Mouse (Mus musculus) midbrain, embryonic 14.5 days (tissue): Measurements from ENCODE around the gene Psmd7. TPM values are rescaled to one million over a fixed set of nuclear protein-coding genes. Genes with fewer than 3 reads are reported as not detected.
"Not testable (repeated sequence)": the region's sequence is repeated elsewhere in the genome, so short reads cannot be mapped to it uniquely, and the experiment has no call there.

ENCODE experiments used
- ATAC-seq: fragments of 200-750 bp; cut with Nextera tagmentation; 2 replicates; pipeline ENCODE4 v1.8.0; 2017; ENCODE audit warnings: moderate number of reproducible peaks, moderate library complexity; ENCODE audit not compliant: low FRiP score, low TSS enrichment
- DNase-seq: peaks from one replicate; pipeline ENCODE4 v3.0.0-alpha.2; 2015
- H3K27ac ChIP-seq: fragments of 300-500 bp; sonication (generic); replicated peaks from 2 replicates; pipeline ENCODE4 v1.5.1; 2014; ENCODE audit warnings: mild to moderate bottlenecking, low read depth, low read length, moderate library complexity
- H3K27me3 ChIP-seq: fragments of 300-500 bp; sonication (generic); 2 replicates; pipeline ENCODE4 v1.6.1; 2014; ENCODE audit warnings: low read length, control low read depth, mixed read lengths; ENCODE audit not compliant: control insufficient read depth, insufficient read depth
- H3K36me3 ChIP-seq: fragments of 300-500 bp; sonication (generic); 2 replicates; pipeline ENCODE4 v1.6.1; 2014; ENCODE audit warnings: low read length, control low read depth; ENCODE audit not compliant: control insufficient read depth, insufficient read depth
- H3K4me1 ChIP-seq: fragments of 300-500 bp; sonication (generic); 2 replicates; pipeline ENCODE4 v1.6.1; 2014; ENCODE audit warnings: mild to moderate bottlenecking, antibody characterized with exemption, low read length, control low read depth; ENCODE audit not compliant: control insufficient read depth, insufficient read depth
- H3K4me2 ChIP-seq: fragments of 300-500 bp; sonication (generic); 2 replicates; pipeline ENCODE4 v1.6.1; 2014; ENCODE audit warnings: mild to moderate bottlenecking, low read length, moderate library complexity
- H3K4me3 ChIP-seq: fragments of 300-500 bp; sonication (generic); replicated peaks from 2 replicates; pipeline ENCODE4 v1.5.1; 2014; ENCODE audit warnings: low read depth, low read length
- H3K9ac ChIP-seq: fragments of 300-500 bp; sonication (generic); replicated peaks from 2 replicates; pipeline ENCODE4 v1.6.1; 2014; ENCODE audit warnings: mild to moderate bottlenecking, low read length, moderate library complexity
- H3K9me3 ChIP-seq: fragments of 300-500 bp; sonication (generic); 2 replicates; pipeline ENCODE4 v1.6.1; 2016; ENCODE audit warnings: low read length, control low read depth, mixed read lengths; ENCODE audit not compliant: control insufficient read depth
- WGBS: fragments of 180-500 bp; shearing (Covaris S2); extraction: QIAGEN DNeasy Blood & Tissue Kit; methylation state at CpG from one replicate; pipeline ENCODE4 v1.1.7; 2014; 5-methylcytosine and 5-hydroxymethylcytosine counted together
- polyA plus RNA-seq: library from polyadenylated mRNA; unstranded; fragments of >200 nt; fragmentation: Nextera tagmentation; extraction: Ambion mirVana; gene quantifications from 2 replicates; pipeline ENCODE4 v1.2.1, GENCODE M21; 2014

The Psmd7 gene
- polyA plus RNA-seq, result 233 and 237 TPM in 2 replicates

- peak within 1 kb of the TSS; percentile 89 for H3K27ac ChIP-seq
- H3K9me3 ChIP-seq, result no peaks in the 10 kb centered on the region
- peaks cover 4% of the 10 kb centered on the region; the same call in 1 of the 2 replicates for H3K4me1 ChIP-seq
- no peaks in the 10 kb centered on the region for H3K27me3 ChIP-seq
- peaks cover 26% of the 10 kb centered on the region for H3K36me3 ChIP-seq
- peak within 1 kb of the TSS; percentile 92 for H3K9ac ChIP-seq
- peak; percentile 95 for ATAC-seq
- H3K4me2 ChIP-seq, result peak within 1 kb of the TSS; percentile 90
- peak; percentile 98 for DNase-seq
- peak within 1 kb of the TSS; percentile 93 for H3K4me3 ChIP-seq
- 2% methylated on average over 65 of the region's 65 CpGs for WGBS
Measured at GRCm38 (mm10) chr8:107587995-107588780, at the start of gene Psmd7. Gene Psmd7, minus strand, starts transcription at chr8:107588464.

GRCm38 (mm10) chr8:107633734-107634133, 45.5 kb upstream of the Psmd7 start:
- 94% methylated on average over 2 of the region's 2 CpGs for WGBS

GRCm38 (mm10) chr8:107629701-107630100, 41.4 kb upstream of the Psmd7 start:
- no peak overlapping the region for H3K4me2 ChIP-seq
- no peaks in the 10 kb centered on the region for H3K36me3 ChIP-seq
- no peaks in the 10 kb centered on the region for H3K9me3 ChIP-seq
- ATAC-seq (no peak), DNase-seq (no peak)
- 55% methylated on average over 11 of the region's 11 CpGs for WGBS
- no peak overlapping the region for H3K27ac ChIP-seq
- no peaks in the 10 kb centered on the region for H3K4me1 ChIP-seq
- no peak overlapping the region for H3K4me3 ChIP-seq
- no peak overlapping the region for H3K9ac ChIP-seq
- H3K27me3 ChIP-seq, result no peaks in the 10 kb centered on the region

More at GRCm38 (mm10) chr8:107633734-107634133, 45.5 kb upstream of the Psmd7 start:
- Histone ChIP-seq H3K9me3 (no peaks in the 10 kb centered on the region), H3K27ac (no peak overlapping the region), H3K4me3 (no peak overlapping the region), H3K4me2 (no peak overlapping the region), H3K27me3 (no peaks in the 10 kb centered on the region), H3K36me3 (no peaks in the 10 kb centered on the region), H3K9ac (no peak overlapping the region), H3K4me1 (no peaks in the 10 kb centered on the region)
- ATAC-seq (no peak), DNase-seq (no peak)

DNA sequence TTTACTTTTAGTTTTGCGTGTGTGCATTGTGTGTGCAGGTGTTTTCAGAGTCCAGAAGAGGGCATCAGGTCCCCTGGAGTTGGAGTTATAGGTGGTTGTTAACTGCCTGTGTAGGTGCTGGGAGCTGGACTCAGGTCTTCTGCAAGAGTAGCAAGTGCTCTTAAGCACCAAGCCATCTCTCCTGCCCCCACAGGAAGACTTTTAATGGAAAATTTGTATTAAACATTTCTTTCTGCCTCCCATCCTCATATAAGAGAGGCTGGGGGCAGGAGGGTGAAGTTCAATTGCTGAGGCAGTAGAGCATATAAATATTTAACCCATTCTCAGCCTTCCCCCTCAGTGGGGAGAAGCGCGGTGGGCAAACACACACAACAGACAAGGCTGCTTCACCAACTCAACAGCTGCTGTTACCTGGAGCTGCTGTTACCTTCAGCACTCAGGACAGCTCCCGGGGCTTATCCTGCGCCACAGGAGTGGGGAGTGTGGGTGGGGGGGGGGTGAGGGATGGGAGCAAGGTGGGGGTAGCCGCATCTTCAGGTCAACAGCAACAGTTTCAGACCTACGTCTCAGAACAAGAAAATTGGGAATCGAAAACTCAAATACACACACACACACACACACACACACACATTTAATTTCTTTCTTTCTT, 40.4 kb upstream of the Psmd7 start:
- DNase-seq, result no peak
- no peak for ATAC-seq
- no peak overlapping the region for H3K9ac ChIP-seq

DNA sequence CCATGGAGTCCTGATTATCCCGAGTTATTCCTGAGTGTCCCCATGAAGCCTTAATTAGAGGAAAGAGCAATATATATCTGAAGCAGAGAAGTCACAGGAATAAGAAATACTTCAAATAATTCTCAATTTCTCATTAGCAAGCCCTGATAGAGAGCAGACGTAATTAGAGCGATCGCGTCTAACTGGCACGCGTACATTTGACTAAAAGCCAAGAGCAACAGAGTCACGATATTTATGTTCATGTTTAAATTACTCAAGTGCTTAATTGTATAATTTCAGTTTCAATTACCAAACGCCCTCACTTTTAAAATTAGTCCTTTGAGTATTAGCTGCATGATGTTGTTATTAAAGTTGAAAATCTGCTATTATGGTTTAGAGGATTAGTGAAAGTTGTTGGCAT, 39.6 kb upstream of the Psmd7 start:
- Histone ChIP-seq H3K4me2 (no peak overlapping the region), H3K27me3 (no peaks in the 10 kb centered on the region), H3K27ac (no peak overlapping the region), H3K36me3 (no peaks in the 10 kb centered on the region), H3K9me3 (no peaks in the 10 kb centered on the region), H3K9ac (no peak overlapping the region), H3K4me1 (no peaks in the 10 kb centered on the region), H3K4me3 (no peak overlapping the region)
- DNase-seq (no peak), ATAC-seq (no peak)
- 80% methylated on average over 9 of the region's 9 CpGs for WGBS

More for the DNA sequence above, 40.4 kb upstream of the Psmd7 start:
- H3K27ac ChIP-seq, result no peak overlapping the region
- no peaks in the 10 kb centered on the region for H3K4me1 ChIP-seq
- H3K4me2 ChIP-seq, result no peak overlapping the region
- 79% methylated on average over 8 of the region's 8 CpGs for WGBS
- H3K27me3 ChIP-seq, result no peaks in the 10 kb centered on the region
- no peak overlapping the region for H3K4me3 ChIP-seq
- no peaks in the 10 kb centered on the region for H3K36me3 ChIP-seq
- H3K9me3 ChIP-seq, result no peaks in the 10 kb centered on the region

DNA sequence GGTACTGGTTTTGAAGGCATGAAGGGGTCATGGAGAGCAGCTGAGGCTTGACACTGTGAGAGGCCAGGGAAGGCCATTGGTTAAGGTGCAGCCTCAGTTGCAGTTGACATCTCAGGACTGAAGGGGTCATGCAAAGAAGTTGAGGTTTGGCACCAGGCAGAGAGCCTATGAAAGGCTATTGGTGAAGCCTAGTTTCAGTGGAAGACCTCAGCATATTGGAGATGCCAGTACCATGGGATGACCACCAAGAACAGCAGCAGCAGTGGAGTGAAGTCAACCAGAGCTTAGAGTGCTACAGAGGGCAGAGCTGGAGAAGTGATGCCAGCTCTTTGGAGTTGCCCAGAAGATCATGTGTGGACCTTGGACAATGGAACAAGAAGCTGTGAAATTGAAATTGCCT, 36.0 kb upstream of the Psmd7 start:
- H3K4me2 ChIP-seq, H3K4me1 ChIP-seq, H3K9ac ChIP-seq, H3K9me3 ChIP-seq, ATAC-seq, DNase-seq, H3K36me3 ChIP-seq, H3K27me3 ChIP-seq, H3K27ac ChIP-seq, H3K4me3 ChIP-seq: not testable (repeated sequence)

DNA sequence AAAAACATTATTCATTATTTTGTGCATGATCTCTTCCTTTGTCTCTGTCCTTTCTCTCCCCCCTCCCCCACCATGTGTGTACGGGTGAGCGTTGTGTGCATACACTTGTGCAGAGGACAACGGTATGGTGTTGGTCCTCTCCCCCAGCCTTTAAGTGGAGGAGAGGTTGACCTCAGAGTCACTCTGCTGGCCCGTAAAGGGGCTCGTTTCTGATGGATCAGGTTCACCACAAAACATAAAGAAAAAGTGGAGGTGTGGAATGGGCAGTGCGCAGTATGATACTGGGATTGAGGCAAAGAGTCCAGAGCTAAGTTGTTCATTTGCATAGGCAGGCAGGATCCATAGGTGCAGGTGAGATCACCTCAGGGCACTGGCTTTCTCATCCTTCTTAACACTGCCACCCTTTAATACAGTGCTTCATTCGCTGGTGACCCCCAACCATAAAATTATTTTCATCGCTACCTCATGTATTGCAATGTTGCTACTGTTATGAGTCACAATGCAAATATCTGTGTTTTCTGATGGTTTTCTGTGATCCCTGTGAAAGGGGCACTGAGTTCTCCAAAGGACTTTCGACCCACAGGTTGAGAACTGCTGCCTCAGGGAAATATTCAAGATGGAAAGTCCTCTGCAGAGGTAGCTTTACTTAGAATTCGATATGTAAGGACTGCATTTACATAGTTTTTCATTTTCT, 33.8 kb upstream of the Psmd7 start:
- Histone ChIP-seq H3K9ac (no peak overlapping the region), H3K4me2 (no peak overlapping the region), H3K27ac (no peak overlapping the region), H3K9me3 (no peaks in the 10 kb centered on the region), H3K4me3 (no peak overlapping the region), H3K4me1 (no peaks in the 10 kb centered on the region), H3K36me3 (no peaks in the 10 kb centered on the region), H3K27me3 (no peaks in the 10 kb centered on the region)
- 94% methylated on average over 10 of the region's 10 CpGs for WGBS
- no peak for ATAC-seq
- DNase-seq, result no peak

DNA sequence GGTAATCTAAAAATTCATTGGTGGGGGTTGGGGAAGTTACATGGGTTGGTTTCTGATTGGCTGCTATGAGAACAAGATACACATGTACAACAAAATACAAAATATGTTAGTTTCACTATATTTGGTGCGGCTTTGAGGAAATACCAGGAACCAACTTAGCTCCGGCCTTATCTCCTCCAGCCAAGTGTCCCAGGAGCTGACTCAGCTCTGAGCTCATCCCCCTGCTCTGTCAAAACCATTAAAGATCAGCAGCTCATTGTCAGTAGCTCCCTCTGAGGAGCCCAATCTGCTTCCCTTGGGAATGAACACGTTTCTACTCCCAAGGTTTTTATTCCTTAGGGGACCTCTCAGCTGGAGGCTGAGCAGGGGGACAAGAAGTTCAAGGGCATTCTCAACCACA, 32.9 kb upstream of the Psmd7 start:
- Histone ChIP-seq H3K4me2 (no peak overlapping the region), H3K36me3 (no peaks in the 10 kb centered on the region), H3K27ac (no peak overlapping the region), H3K4me3 (no peak overlapping the region), H3K27me3 (no peaks in the 10 kb centered on the region), H3K9me3 (no peaks in the 10 kb centered on the region), H3K4me1 (no peaks in the 10 kb centered on the region), H3K9ac (no peak overlapping the region)
- WGBS, result 60% methylated on average over 3 of the region's 3 CpGs
- DNase-seq (no peak), ATAC-seq (no peak)
